Mouse (Mus musculus): ENCODE results near the gene Tfpt. TPM values are rescaled to one million over a fixed set of nuclear protein-coding genes. Genes with fewer than 3 reads are reported as not detected.

Gene Tfpt
- polyA plus RNA-seq (2015; fragmentation: Nextera tagmentation; extraction: Ambion mirVana): 21.4 and 27.7 TPM in 2 replicates

GRCm38 (mm10) chr7:3629543-3630477, at the start of gene Tfpt, which contains the start of gene Prpf31:
Gene Tfpt, minus strand, starts transcription at chr7:3629929.
Gene Prpf31, plus strand, starts transcription at chr7:3629985.
- Histone ChIP-seq H3K4me3 (ENCODE audit: low read length) (peak within 1 kb of the TSS; percentile 71), H3K27me3 (ENCODE audit: insufficient read depth, low read length) (no peaks in the 10 kb centered on the region), H3K9me3 (ENCODE audit: low read length) (no peaks in the 10 kb centered on the region), H3K4me2 (replicated peaks; ENCODE audit: low read depth, low read length) (peak within 1 kb of the TSS; percentile 98), H3K27ac (ENCODE audit: low read length) (peak within 1 kb of the TSS; percentile 88), H3K9ac (replicated peaks; ENCODE audit: low read length) (peak within 1 kb of the TSS; percentile 88), H3K36me3 (ENCODE audit: insufficient read depth, low read length) (peaks cover 28% of the 10 kb centered on the region), H3K4me1 (ENCODE audit: insufficient read depth, low read length) (peaks cover 22% of the 10 kb centered on the region)
- 1% methylated on average over 47 of the region's 47 CpGs for WGBS
- ATAC-seq (ENCODE audit: low FRiP score, low TSS enrichment): peak; percentile 86

GRCm38 (mm10) chr7:3677342-3677741, 47.6 kb upstream of the Tfpt start, which contains the start of gene Tmc4:
Gene Tmc4, minus strand, starts transcription at chr7:3677553.
- no peaks in the 10 kb centered on the region for H3K27me3 ChIP-seq (ENCODE audit: insufficient read depth, low read length)
- H3K27ac ChIP-seq (ENCODE audit: low read length): 0 out of 2 replicates have a peak within 1 kb of the TSS, but pooled peaks have one; percentile 38
- H3K4me3 ChIP-seq (ENCODE audit: low read length): peak within 1 kb of the TSS; percentile 35
- H3K9me3 ChIP-seq (ENCODE audit: low read length): no peaks in the 10 kb centered on the region
- 0 out of 2 replicates have a peak, but pooled peaks cover 8% of the 10 kb centered on the region for H3K36me3 ChIP-seq (ENCODE audit: insufficient read depth, low read length)
- 39% methylated on average over 9 of the region's 9 CpGs for WGBS
- no peaks in the 10 kb centered on the region for H3K4me1 ChIP-seq (ENCODE audit: insufficient read depth, low read length)
- ATAC-seq (ENCODE audit: low FRiP score, low TSS enrichment): 0 out of 2 replicates have a peak, but pooled peaks have one; percentile 32
- peak within 1 kb of the TSS; percentile 37 for H3K9ac ChIP-seq (replicated peaks; ENCODE audit: low read length)
- H3K4me2 ChIP-seq (replicated peaks; ENCODE audit: low read depth, low read length): peak within 1 kb of the TSS; percentile 34

DNA sequence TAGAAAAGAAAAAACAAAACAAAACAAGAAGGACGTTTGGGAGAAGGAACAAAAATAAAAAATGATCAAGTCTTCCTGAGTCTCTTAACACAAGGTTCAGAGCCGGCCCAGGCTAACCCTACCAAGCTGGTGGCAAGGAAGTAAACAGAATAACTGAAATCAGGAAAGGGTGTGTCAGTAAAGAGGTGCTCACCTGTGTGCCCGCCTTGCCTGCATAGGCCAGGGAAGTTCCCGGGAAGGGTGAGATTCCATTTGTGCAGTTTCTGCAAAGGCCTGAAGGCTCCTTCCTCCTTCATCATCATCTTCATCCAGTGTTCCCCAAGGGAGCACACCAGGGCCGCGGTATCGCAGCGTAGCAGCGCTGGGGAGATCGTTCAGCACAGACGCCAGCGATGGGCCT, 46.6 kb upstream of the Tfpt start:
- H3K27ac ChIP-seq (ENCODE audit: low read length): no peak overlapping the region
- peak overlapping the region; percentile 37; the same call in 1 of the 2 replicates for H3K9ac ChIP-seq (replicated peaks; ENCODE audit: low read length)

DNA sequence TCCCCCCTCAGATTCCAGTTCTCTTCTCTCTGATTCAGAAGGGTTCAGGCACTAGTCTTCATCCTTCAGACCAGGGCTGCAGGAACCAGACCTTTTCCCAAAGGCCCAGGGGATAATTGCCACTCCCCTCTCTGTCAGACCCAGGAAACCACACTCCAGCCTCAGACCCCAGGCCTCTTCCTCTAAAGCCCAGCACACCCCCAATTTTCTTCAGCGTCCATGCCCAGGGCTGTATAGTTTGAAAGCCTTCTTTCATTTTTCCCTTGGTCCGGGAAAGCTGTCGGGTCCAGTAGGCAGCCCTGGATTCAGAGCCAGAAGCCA, 45.5 kb upstream of the Tfpt start:
- Histone ChIP-seq H3K4me1 (ENCODE audit: insufficient read depth, low read length) (no peaks in the 10 kb centered on the region), H3K4me3 (ENCODE audit: low read length) (no peak overlapping the region), H3K9me3 (ENCODE audit: low read length) (no peaks in the 10 kb centered on the region), H3K36me3 (ENCODE audit: insufficient read depth, low read length) (0 out of 2 replicates have a peak, but pooled peaks cover 4% of the 10 kb centered on the region), H3K4me2 (replicated peaks; ENCODE audit: low read depth, low read length) (no peak overlapping the region), H3K9ac (replicated peaks; ENCODE audit: low read length) (no peak overlapping the region), H3K27ac (ENCODE audit: low read length) (no peak overlapping the region), H3K27me3 (ENCODE audit: insufficient read depth, low read length) (no peaks in the 10 kb centered on the region)
- 76% methylated on average over 3 of the region's 3 CpGs for WGBS
- no peak for ATAC-seq (ENCODE audit: low FRiP score, low TSS enrichment)

More for the DNA sequence above, 46.6 kb upstream of the Tfpt start:
- Histone ChIP-seq H3K36me3 (ENCODE audit: insufficient read depth, low read length) (0 out of 2 replicates have a peak, but pooled peaks cover 4% of the 10 kb centered on the region), H3K4me2 (replicated peaks; ENCODE audit: low read depth, low read length) (no peak overlapping the region), H3K4me1 (ENCODE audit: insufficient read depth, low read length) (no peaks in the 10 kb centered on the region), H3K4me3 (ENCODE audit: low read length) (no peak overlapping the region), H3K27me3 (ENCODE audit: insufficient read depth, low read length) (no peaks in the 10 kb centered on the region), H3K9me3 (ENCODE audit: low read length) (no peaks in the 10 kb centered on the region)
- 87% methylated on average over 12 of the region's 12 CpGs for WGBS
- ATAC-seq (ENCODE audit: low FRiP score, low TSS enrichment): no peak

DNA sequence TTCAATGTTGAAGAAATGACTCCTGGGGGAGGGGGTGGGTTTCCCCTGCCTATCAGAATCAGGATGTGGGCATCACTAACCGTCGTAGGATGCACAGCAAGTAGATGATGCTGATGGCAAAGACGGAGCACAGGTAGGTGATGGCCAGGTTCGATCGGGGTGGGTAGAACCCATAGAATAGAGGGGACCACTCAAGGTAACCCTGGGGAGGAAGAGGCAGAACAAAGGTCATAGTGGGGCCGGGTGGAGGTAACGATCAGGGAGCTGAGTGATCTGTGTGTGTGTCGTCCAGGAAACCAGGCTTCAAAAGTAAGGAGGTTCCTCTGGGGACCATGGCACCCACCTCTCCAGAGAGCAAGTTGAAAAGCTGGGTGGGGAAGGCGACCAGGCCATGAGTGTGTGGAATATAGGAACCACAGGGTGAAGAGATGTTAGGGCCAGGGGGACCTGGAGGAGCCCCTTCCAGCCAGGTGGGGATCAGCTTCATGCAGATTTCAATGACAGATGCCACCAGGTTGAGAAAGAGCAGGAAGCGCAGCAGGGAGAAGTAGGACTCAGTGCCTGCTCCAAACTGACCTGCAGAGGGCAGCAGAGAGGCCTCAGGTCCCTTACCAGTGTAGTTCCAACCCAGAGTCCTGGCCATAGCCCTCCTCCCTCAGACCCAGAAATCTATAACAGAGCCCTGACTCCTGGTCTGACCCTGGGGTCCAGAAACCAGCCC, 44.9 kb upstream of the Tfpt start:
- Histone ChIP-seq H3K9ac (replicated peaks; ENCODE audit: low read length) (no peak overlapping the region), H3K9me3 (ENCODE audit: low read length) (no peaks in the 10 kb centered on the region), H3K4me2 (replicated peaks; ENCODE audit: low read depth, low read length) (no peak overlapping the region), H3K4me1 (ENCODE audit: insufficient read depth, low read length) (no peaks in the 10 kb centered on the region), H3K4me3 (ENCODE audit: low read length) (no peak overlapping the region), H3K27me3 (ENCODE audit: insufficient read depth, low read length) (no peaks in the 10 kb centered on the region), H3K27ac (ENCODE audit: low read length) (no peak overlapping the region), H3K36me3 (ENCODE audit: insufficient read depth, low read length) (0 out of 2 replicates have a peak, but pooled peaks cover 4% of the 10 kb centered on the region)
- WGBS: 80% methylated on average over 10 of the region's 10 CpGs
- ATAC-seq (ENCODE audit: low FRiP score, low TSS enrichment): peak; percentile 91

DNA sequence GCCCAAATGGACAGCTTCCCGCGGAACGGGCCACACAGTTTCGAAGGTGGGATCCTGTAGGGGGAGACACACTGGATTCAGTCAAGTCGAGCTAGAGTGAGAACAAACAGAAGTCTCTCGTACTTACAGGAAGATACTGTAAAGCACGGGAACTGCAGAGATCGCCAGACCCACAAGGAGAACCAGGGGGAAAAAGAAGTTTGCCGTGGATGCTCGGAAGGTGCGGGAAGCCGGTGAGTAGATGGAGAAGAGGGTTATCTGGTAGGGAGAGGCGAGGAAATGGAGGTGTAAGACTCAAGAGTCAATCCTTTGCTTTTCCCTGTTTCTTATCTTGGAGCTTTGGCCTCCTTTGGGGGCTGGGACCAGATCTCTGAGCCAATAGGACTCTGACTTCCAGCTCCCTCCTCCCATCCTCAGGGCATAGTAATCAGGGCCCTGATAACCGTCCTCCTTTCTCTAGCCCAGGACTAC, 37.2 kb upstream of the Tfpt start:
- no peaks in the 10 kb centered on the region for H3K9me3 ChIP-seq (ENCODE audit: low read length)
- 0 out of 2 replicates have a peak overlapping the region, but pooled peaks have one; percentile 28 for H3K9ac ChIP-seq (replicated peaks; ENCODE audit: low read length)
- no peak overlapping the region for H3K27ac ChIP-seq (ENCODE audit: low read length)
- peak overlapping the region; percentile 37 for H3K4me2 ChIP-seq (replicated peaks; ENCODE audit: low read depth, low read length)
- WGBS: 20% methylated on average over 14 of the region's 14 CpGs
- H3K4me1 ChIP-seq (ENCODE audit: insufficient read depth, low read length): peaks cover 17% of the 10 kb centered on the region
- H3K27me3 ChIP-seq (ENCODE audit: insufficient read depth, low read length): no peaks in the 10 kb centered on the region
- peak overlapping the region; percentile 7; the same call in 1 of the 2 replicates for H3K4me3 ChIP-seq (ENCODE audit: low read length)
- ATAC-seq (ENCODE audit: low FRiP score, low TSS enrichment): no peak
- peaks cover 11% of the 10 kb centered on the region for H3K36me3 ChIP-seq (ENCODE audit: insufficient read depth, low read length)

- Histone ChIP-seq H3K9ac (replicated peaks; ENCODE audit: low read length) (peak within 1 kb of the TSS; percentile 82), H3K9me3 (ENCODE audit: low read length) (no peaks in the 10 kb centered on the region), H3K27ac (ENCODE audit: low read length) (peak within 1 kb of the TSS; percentile 90), H3K4me2 (replicated peaks; ENCODE audit: low read depth, low read length) (peak within 1 kb of the TSS; percentile 74), H3K4me1 (ENCODE audit: insufficient read depth, low read length) (peaks cover 17% of the 10 kb centered on the region), H3K27me3 (ENCODE audit: insufficient read depth, low read length) (no peaks in the 10 kb centered on the region), H3K36me3 (ENCODE audit: insufficient read depth, low read length) (peaks cover 22% of the 10 kb centered on the region), H3K4me3 (ENCODE audit: low read length) (peak within 1 kb of the TSS; percentile 75)
- peak; percentile 99 for ATAC-seq (ENCODE audit: low FRiP score, low TSS enrichment)
- 4% methylated on average over 45 of the region's 45 CpGs for WGBS
Observed at GRCm38 (mm10) chr7:3665215-3666114, 35.7 kb upstream of the Tfpt start, which contains the start of gene Leng1. Gene Leng1, minus strand, starts transcription at chr7:3665840.

DNA sequence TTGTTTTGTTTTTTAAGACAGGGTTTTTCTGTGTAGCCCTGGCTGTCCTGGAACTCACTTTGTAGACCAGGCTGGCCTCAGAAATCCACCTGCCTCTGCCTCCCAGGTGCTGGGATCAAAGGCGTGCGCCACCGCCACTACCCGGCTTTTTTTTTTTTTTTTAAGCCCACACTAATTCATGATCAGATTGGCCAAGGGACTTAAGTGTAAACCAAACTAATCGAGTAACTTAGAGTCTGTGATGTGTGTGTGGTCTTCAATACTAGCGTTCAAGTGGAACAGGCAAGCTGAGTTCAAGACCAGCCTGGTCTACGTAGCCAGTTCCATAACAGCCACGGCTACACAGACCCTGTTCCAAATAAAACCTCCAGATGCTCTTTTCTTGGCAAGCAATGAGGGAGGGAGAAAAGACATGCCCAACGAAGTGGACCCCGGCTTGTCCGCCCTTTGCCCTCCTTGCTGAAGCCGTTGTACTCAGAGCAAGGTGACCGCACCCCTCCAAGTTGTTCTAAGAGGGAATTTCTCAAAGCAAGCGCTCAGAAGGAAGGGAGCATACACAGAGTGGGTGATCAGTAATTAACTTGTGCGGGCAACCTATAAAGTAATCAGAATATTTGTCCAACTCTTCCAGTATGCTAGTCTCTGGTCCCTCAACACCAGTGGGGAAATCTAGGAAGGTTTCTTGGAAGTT, 34.9 kb upstream of the Tfpt start:
- Histone ChIP-seq H3K27me3 (ENCODE audit: insufficient read depth, low read length) (no peaks in the 10 kb centered on the region), H3K27ac (ENCODE audit: low read length) (peak overlapping the region; percentile 90), H3K4me1 (ENCODE audit: insufficient read depth, low read length) (peaks cover 17% of the 10 kb centered on the region), H3K4me2 (replicated peaks; ENCODE audit: low read depth, low read length) (peak overlapping the region; percentile 72), H3K9me3 (ENCODE audit: low read length) (no peaks in the 10 kb centered on the region), H3K4me3 (ENCODE audit: low read length) (peak overlapping the region; percentile 75), H3K36me3 (ENCODE audit: insufficient read depth, low read length) (peaks cover 30% of the 10 kb centered on the region), H3K9ac (replicated peaks; ENCODE audit: low read length) (peak overlapping the region; percentile 82)
- peak; percentile 40 for ATAC-seq (ENCODE audit: low FRiP score, low TSS enrichment)
- WGBS: 25% methylated on average over 15 of the region's 15 CpGs

All from kidney, embryonic 16.5 days (tissue).